Mouse (Mus musculus) thymus, adult 2 months (tissue): Measurements from ENCODE around the gene Slc13a5.

Experiments used
- CTCF ChIP-seq: fragments of 200-500 bp; IDR thresholded peaks from 2 replicates; pipeline ENCODE4 v1.5.1; 2012; ENCODE audit warnings: mild to moderate bottlenecking, control low read depth, low read length, moderate library complexity, borderline replicate concordance; ENCODE audit not compliant: control insufficient read depth, poor library complexity, insufficient read depth; ENCODE audit errors: extremely low read depth
- POLR2A ChIP-seq: fragments of 200-500 bp; IDR thresholded peaks from 2 replicates; pipeline ENCODE4 v1.6.1; 2012; ENCODE audit warnings: mild to moderate bottlenecking, low read length, control low read depth, moderate library complexity; ENCODE audit not compliant: control insufficient read depth, poor library complexity, insufficient read depth; ENCODE audit errors: extremely low read depth

GRCm38 (mm10) chr11:72273341-72273740 lies 6.3 kb upstream of the Slc13a5 start:
- TF ChIP-seq POLR2A (no peak), CTCF (no peak)
